Mouse (Mus musculus) cerebellum, postnatal 10 days (tissue): ENCODE measurements around the gene Csrp1.

Experiments
- DNase-seq, 2 experiments: peaks; one replicate each; pipeline ENCODE4 v3.0.0; 2021; ENCODE audit warnings: mixed read lengths in 2 of 2

The Csrp1 gene

GRCm38 (mm10) chr1:135778780-135779535 is 59.1 kb downstream of the Csrp1 start, which contains the start of gene Tnni1:
Tnni1 (plus strand) TSS chr1:135779434.
- peak; percentile 38 to 39 for DNase-seq

DNA sequence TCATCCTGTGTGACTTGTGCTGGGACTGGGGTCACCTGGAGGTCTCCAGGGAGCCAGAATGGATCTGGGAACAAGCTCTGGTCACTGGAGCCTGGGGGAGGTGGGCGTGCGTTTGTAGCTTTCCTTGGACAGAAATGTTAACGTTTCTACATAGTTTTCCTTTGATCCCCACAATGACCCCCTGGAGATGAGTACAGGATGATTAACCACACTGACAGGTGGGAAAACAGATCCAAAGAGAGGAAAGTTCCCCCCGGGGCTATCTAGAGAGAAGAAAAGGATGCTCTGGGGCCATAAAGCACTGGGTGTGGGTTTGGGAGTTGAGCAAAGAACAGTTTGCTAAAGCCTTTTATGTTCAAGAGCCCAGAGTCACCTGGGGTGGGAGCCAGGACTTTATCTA is 60.8 kb downstream of the Csrp1 start:
- DNase-seq, result no peak

DNA sequence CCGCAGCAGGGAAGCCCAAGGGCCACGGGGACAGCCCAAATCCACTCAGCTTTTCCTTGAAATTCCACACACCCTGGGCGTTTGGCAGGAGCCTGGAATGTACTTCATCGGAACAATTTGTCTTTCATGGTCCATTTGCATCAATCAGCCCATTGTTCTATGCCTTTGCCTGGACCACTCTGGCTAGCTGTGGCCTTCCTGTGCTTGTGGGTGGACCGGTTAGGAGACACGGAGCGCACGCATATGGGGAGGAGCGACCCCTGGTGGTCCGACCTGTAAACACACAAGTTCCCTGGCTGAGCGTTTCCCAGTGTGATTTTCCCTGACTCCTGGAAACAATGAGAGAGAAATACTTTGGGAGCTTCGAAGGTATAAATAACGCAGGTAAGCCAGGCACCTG is 61.4 kb downstream of the Csrp1 start:
- DNase-seq, result peak; percentile 87 to 90

- no peak for DNase-seq
These were observed 63.0 kb downstream of the Csrp1 start for GRCm38 (mm10) chr1:135782816-135783215.

GRCm38 (mm10) chr1:135787799-135788198 is 67.9 kb downstream of the Csrp1 start:
- DNase-seq, result peak; percentile 87 to 92

DNA sequence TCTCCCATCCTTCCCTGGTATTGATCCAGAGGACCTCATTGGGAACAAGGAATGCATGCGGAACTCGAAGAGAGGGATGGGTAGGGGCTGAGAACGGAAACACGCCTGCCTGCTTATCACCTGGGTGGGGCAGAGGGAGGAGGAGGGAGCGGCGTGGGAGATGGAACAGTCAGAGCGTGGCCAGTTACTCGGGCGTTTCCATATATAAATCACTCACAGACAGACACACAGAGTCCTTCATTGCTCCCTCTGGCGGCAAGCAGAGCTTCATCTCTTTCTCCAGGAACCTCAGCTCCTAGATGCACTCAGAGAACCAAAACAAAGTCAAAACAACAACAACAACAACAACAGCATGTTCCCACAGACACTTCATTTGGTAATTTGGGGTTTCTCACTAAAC is 68.8 kb downstream of the Csrp1 start:
- DNase-seq, result peak in 1 of 2 experiments; percentile 48

DNA sequence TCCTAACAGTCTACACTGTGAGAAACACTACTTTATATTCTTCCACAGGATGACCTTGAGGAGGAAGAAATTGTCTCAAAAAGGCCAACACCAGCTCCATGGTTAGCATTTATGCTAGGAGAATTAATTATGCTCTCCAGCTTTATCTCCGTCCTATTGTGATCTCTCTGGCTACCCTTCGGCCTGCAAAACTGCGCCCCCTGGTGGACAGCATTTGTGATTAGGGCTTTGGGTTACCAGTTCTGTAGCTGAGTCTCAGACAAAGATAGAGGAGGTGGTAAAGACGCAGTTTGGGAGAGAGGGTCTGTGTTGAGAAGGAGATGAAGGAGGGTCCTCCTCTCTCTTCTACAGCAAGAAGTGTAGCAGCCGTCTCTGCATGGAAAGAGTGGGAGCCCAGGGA is 70.0 kb downstream of the Csrp1 start:
- DNase-seq, result peak; percentile 90 to 92

GRCm38 (mm10) chr1:135792143-135792939 is 72.5 kb downstream of the Csrp1 start:
- DNase-seq, result no peak

DNA sequence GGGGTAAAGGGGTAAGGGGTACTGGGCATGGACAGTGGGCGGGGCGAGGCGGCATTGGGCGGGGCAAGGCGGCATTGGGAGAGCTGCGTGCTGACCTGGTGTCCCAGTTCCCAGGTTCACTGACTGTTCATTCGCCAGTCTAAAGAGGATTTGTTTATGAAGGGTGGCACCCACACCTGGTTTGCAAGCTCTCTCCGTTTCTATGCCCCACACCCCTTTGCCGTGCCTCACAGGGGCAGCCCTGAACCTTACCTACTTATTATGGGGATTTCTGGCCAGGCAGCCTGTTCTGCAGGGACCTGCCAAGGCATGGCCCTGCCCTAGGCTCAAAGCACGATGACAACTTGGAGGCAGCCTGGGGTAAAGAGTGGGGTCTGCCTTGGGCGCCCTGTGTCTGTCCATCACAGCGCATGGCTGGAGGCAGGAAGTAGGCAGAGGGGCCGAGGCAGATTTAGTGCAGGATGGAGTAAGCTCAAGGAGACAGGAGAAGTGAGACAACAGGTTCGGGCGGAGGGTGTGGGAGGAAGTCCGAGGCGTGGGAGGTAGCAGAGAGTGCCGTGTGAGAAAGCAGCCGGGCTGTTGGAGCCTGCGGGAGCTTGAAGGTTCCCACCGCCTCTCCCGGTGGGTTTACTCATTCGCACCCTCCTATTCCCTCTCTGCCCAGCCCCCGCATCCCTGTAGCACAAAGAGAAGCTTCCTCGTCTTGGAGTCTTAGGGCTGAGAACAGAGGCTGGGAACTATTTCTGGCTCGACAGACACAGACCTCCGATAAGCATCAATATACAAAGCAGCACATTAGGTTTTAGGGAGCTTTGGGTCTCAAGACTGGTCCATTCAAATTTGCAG is 73.7 kb downstream of the Csrp1 start:
- no peak for DNase-seq

- no peak for DNase-seq
These were observed 74.6 kb downstream of the Csrp1 start for GRCm38 (mm10) chr1:135794216-135795134.

- DNase-seq, result no peak
These were observed 78.6 kb downstream of the Csrp1 start for GRCm38 (mm10) chr1:135798492-135798891.

GRCm38 (mm10) chr1:135799109-135799627 is 79.3 kb downstream of the Csrp1 start:
- DNase-seq, result no peak

DNA sequence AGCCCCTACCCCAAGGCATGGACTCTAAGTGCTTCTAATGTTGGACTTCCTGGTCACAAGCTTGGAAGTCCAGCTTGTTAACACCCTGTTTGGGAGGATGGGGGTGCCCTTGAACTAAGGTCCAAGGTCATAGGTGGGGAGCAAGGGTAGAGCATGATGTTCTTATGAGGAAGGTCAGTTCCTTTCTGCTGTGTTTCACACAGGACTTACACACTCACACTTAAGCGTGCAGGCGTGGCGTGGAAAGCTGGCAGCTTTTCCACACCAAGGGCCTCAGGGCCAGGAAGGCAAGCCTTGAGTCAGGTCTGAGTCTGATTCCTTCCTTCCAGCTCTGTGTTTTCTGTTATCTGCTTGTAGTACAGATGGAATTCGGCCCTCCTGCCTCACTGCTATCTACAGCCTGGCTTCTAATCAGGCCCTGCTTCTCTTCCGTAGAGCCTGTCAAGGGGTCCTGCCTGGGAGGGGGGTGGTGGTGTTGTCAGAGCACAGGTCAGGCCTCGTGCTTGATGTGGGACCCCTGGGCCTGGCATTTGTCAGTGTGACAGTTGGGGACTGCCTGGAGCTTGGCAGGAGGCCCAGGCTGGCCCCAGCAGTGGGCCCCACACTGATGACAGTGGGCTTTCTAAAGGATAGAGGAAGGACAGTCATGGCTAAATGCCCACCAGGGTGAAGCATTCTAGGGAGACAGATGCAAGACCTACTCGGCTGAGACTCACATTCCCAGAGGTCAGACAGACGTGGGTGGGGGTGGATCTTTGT is 80.5 kb downstream of the Csrp1 start:
- DNase-seq, result peak; percentile 51 to 70
